Mouse (Mus musculus) liver, postnatal 0 days (tissue): ENCODE data around the gene Mlh1. TPM values are rescaled to one million over a fixed set of nuclear protein-coding genes. Genes with fewer than 3 reads are reported as not detected.

Source experiments
- ATAC-seq: fragments of 200-750 bp; cut with Nextera tagmentation; 2 replicates; pipeline ENCODE4 v1.8.0; 2017; ENCODE audit warnings: mild to moderate bottlenecking, moderate library complexity
- DNase-seq: peaks from one replicate; pipeline ENCODE4 v3.0.0-alpha.2; 2016
- H3K27ac ChIP-seq: fragments of 300-500 bp; sonication (generic); 2 replicates; pipeline ENCODE4 v1.5.1; 2014; ENCODE audit warnings: antibody characterized with exemption, moderate library complexity, mild to moderate bottlenecking, low read depth
- H3K27me3 ChIP-seq: fragments of 300-500 bp; sonication (generic); 2 replicates; pipeline ENCODE4 v1.6.1; 2014; ENCODE audit warnings: low read length, control low read depth, mixed read lengths; ENCODE audit not compliant: insufficient read depth
- H3K36me3 ChIP-seq: fragments of 300-500 bp; sonication (generic); replicated peaks from 2 replicates; pipeline ENCODE4 v1.6.1; 2014; ENCODE audit warnings: mild to moderate bottlenecking, control low read depth, low read length, moderate library complexity, mixed read lengths; ENCODE audit not compliant: insufficient read depth
- H3K4me1 ChIP-seq: fragments of 300-500 bp; sonication (generic); 2 replicates; pipeline ENCODE4 v1.6.1; 2014; ENCODE audit warnings: antibody characterized with exemption, mild to moderate bottlenecking, control low read depth; ENCODE audit not compliant: insufficient read depth
- H3K4me2 ChIP-seq: fragments of 300-500 bp; sonication (generic); 2 replicates; pipeline ENCODE4 v1.6.1; 2014; ENCODE audit warnings: low read depth, mild to moderate bottlenecking, low read length, moderate library complexity, mixed read lengths
- H3K4me3 ChIP-seq: fragments of 300-500 bp; sonication (generic); 2 replicates; pipeline ENCODE4 v1.5.1; 2014; ENCODE audit warnings: low read depth, low read length
- H3K9ac ChIP-seq: fragments of 300-500 bp; sonication (generic); replicated peaks from 2 replicates; pipeline ENCODE4 v1.6.1; 2014; ENCODE audit warnings: mild to moderate bottlenecking, moderate library complexity
- H3K9me3 ChIP-seq: fragments of 300-500 bp; sonication (generic); 2 replicates; pipeline ENCODE4 v1.6.1; 2016; ENCODE audit warnings: mild to moderate bottlenecking, control low read depth, low read length, mixed read lengths
- CTCF ChIP-seq: sonication (generic); IDR thresholded peaks from 2 replicates; pipeline ENCODE4 v1.5.1; 2016; ENCODE audit warnings: antibody characterized with exemption, low read depth
- EP300 ChIP-seq: IDR thresholded peaks from 2 replicates; pipeline ENCODE4 v1.6.1; 2016; ENCODE audit warnings: antibody characterized with exemption, low read depth, mild to moderate bottlenecking
- WGBS: fragments of 180-500 bp; shearing (Covaris S2); extraction: QIAGEN DNeasy Blood & Tissue Kit; methylation state at CpG from one replicate; pipeline ENCODE4 v1.1.7; 2014; ENCODE audit not compliant: insufficient replicate concordance; 5-methylcytosine and 5-hydroxymethylcytosine counted together
- polyA plus RNA-seq: library from polyadenylated mRNA; unstranded; fragments of >200 nt; fragmentation: Nextera tagmentation; extraction: Ambion mirVana; gene quantifications from 2 replicates; pipeline ENCODE4 v1.2.1, GENCODE M21; 2015

Mlh1 gene
- polyA plus RNA-seq, 1 experiment from 2014 or later = 10.1 TPM

DNA sequence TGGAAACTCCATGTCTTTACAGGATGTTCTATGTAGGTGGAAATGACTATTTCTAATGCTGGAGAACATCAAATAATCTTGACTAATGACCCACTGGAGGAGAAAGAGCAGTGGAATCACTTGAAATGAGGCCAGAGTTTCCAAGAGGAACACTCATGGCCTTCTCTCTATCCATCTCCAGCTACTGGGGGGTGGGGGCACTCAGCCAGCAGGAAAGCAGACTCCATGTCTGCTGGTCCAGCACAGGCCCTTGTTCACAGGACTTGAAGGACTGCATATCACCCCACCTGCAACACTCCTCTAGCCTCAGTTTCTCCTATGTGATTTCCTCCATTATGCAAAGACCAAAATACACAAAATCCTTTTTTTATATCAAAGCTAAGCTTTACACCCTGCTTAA, 33.9 kb downstream of the Mlh1 start:
- Histone ChIP-seq H3K36me3 (peaks cover 73% of the 10 kb centered on the region), H3K9ac (no peak overlapping the region), H3K4me3 (no peak overlapping the region), H3K4me2 (no peak overlapping the region), H3K9me3 (no peaks in the 10 kb centered on the region), H3K4me1 (no peaks in the 10 kb centered on the region), H3K27me3 (no peaks in the 10 kb centered on the region), H3K27ac (no peak overlapping the region)
- TF ChIP-seq EP300 = no peak
- TF ChIP-seq CTCF = no peak
- ATAC-seq (no peak), DNase-seq (no peak)

DNA sequence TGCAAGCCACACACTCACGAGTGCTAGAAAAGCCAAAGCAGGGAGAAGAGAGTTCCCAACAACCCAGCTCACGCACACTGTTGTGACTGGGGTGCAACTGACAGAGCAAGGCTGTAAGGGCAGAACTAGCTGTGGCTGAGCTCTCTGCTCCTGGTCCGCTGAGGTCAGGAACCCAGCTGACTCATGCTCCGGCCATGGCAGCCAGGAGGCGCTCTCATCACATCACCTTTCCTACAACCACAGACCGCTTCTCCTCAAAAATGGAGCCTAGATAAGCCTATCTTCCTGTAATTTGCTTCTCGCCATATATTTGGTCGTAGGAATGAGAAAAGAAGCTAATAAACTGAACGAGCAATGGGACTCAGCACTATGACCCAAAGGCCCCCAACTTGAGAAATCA, 36.9 kb downstream of the Mlh1 start:
- no peak overlapping the region for H3K27ac ChIP-seq
- H3K36me3 ChIP-seq = peaks cover 71% of the 10 kb centered on the region
- H3K4me3 ChIP-seq = no peak overlapping the region
- TF ChIP-seq CTCF (peak; percentile 32), EP300 (no peak)
- no peaks in the 10 kb centered on the region for H3K9me3 ChIP-seq
- no peaks in the 10 kb centered on the region for H3K27me3 ChIP-seq
- H3K4me1 ChIP-seq = no peaks in the 10 kb centered on the region
- no peak overlapping the region for H3K4me2 ChIP-seq
- H3K9ac ChIP-seq = no peak overlapping the region
- DNase-seq (no peak), ATAC-seq (no peak)
- 87% methylated on average over 9 of the region's 9 CpGs for WGBS

DNA sequence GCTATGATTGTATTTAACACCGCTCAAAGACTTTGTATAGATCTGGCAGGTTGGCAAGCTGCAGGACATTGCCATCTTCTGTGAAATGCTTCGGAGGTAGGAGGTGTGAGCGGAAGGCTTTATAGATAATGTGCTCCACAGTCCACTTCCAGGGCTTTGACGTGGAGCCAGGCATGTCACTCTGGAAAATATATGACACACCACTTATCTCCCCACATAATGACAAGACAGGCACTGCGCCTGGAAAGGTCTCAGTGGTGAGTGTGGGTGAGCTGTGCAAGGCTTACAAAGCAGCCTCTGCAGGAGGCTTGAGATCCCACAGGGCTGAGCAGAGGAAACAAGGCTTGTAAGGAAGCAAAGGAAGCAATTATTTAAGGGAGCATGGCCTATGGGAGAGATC, 43.1 kb downstream of the Mlh1 start:
- Histone ChIP-seq H3K4me3 (no peak overlapping the region), H3K27ac (no peak overlapping the region), H3K4me2 (no peak overlapping the region), H3K4me1 (no peaks in the 10 kb centered on the region), H3K9me3 (no peaks in the 10 kb centered on the region), H3K9ac (no peak overlapping the region), H3K36me3 (peaks cover 77% of the 10 kb centered on the region), H3K27me3 (no peaks in the 10 kb centered on the region)
- WGBS = 81% methylated on average over 5 of the region's 5 CpGs
- TF ChIP-seq EP300 (no peak), CTCF (no peak)
- ATAC-seq (no peak), DNase-seq (no peak)

DNA sequence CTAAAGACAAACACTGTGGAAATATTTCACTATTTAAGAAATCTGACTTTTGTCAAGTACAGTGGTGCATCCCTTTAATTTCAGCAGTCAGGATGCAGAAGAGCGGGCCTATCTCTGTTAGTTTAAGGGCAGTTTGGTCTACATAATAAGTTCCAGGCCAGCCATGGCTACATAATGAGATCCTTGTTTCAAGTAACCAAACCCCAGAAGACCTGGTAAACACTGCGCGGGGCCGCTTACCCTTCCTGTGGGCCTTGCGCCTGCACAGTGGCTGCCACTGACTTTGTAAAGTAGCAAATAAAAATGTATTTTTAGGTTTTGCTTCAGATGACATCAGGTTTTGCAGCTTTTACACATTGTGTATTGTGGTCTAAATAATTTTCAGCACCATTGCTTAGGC, 48.2 kb downstream of the Mlh1 start:
- Histone ChIP-seq H3K9ac (no peak overlapping the region), H3K36me3 (peaks cover 68% of the 10 kb centered on the region), H3K4me2 (no peak overlapping the region), H3K4me3 (no peak overlapping the region), H3K27ac (no peak overlapping the region), H3K9me3 (no peaks in the 10 kb centered on the region), H3K4me1 (peaks cover 2% of the 10 kb centered on the region; the same call in 1 of the 2 replicates), H3K27me3 (no peaks in the 10 kb centered on the region)
- ATAC-seq = no peak
- no peak for TF ChIP-seq CTCF
- no peak for TF ChIP-seq EP300
- DNase-seq = no peak
- 94% methylated on average over 5 of the region's 5 CpGs for WGBS

DNA sequence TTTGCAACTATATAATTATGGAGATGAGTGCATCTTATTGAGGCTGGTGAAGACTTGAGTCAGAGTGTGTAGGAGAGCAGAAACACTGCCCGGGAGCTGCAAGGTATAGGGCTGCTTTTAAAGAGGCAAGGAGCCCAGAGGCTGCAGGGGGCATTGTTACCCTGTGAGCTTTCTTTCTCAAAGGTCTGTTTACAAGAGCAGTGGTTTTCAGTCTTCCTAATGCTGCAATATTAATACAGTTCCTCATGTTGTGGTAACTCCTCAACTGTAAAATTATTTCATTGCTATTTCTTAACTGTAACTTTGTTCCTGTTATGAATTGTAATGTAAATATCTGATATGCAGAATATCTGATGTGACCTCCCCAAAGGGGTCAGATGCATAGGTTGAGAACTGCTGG, 50.0 kb downstream of the Mlh1 start:
- Histone ChIP-seq H3K27ac (no peak overlapping the region), H3K4me1 (peaks cover 2% of the 10 kb centered on the region; the same call in 1 of the 2 replicates), H3K36me3 (peaks cover 58% of the 10 kb centered on the region), H3K9me3 (no peaks in the 10 kb centered on the region), H3K9ac (no peak overlapping the region), H3K4me3 (no peak overlapping the region), H3K4me2 (no peak overlapping the region), H3K27me3 (no peaks in the 10 kb centered on the region)
- DNase-seq (no peak), ATAC-seq (no peak)
- WGBS = 81% methylated on average over 1 of the region's 1 CpGs
- TF ChIP-seq CTCF = no peak
- no peak for TF ChIP-seq EP300

DNA sequence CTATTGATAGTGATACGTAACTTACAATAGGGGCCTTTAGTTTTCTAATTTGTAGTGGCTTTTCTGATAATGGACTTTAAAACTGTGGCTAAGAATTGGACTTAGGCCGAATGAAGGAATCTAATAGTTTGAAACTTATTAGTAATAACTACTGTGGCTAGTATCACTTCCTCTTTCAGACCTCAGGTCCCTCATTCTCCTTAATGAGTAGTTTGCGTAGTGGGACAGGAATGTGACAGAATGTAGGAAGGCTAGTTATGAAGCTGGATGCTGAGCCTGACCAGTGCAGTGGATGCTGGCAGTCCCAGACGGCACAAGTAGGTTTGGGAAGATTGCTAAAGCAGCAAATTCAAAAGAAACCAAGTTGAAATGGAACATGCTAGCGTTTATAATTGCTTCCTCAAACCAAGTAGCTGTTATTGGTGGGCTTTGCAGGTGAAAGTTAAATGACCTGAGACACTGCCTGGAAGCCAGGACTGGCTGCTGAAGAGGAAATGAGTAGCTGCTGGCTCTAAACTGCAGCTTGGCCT, 51.0 kb downstream of the Mlh1 start:
- Histone ChIP-seq H3K4me1 (peaks cover 2% of the 10 kb centered on the region; the same call in 1 of the 2 replicates), H3K9ac (no peak overlapping the region), H3K27ac (no peak overlapping the region), H3K4me3 (no peak overlapping the region), H3K4me2 (no peak overlapping the region), H3K36me3 (peaks cover 52% of the 10 kb centered on the region), H3K9me3 (no peaks in the 10 kb centered on the region), H3K27me3 (no peaks in the 10 kb centered on the region)
- ATAC-seq = no peak
- WGBS = 70% methylated on average over 5 of the region's 5 CpGs
- DNase-seq = no peak
- TF ChIP-seq EP300 (no peak), CTCF (no peak)

DNA sequence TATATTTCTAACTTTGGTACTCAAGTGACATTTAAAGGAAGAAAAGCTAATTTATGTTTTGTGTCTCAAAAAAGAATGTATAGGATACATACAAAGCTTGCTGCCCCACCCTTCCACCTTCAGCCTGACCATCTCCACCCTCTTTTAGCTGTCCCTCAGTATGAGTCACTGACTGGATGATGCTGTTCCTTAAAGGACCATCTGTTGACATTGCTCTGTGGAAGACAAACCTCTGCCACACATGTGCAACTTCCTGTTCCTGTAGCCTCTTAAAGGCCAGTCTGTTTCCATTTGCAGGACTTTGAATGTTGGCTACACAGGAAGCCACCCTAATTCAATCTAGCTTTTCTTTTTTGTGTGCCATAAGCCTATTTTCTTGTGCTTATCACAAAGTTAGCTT, 55.2 kb downstream of the Mlh1 start:
- no peak overlapping the region for H3K4me3 ChIP-seq
- H3K27ac ChIP-seq = no peak overlapping the region
- TF ChIP-seq EP300 (no peak), CTCF (no peak)
- ATAC-seq (no peak), DNase-seq (no peak)
- peaks cover 12% of the 10 kb centered on the region; the same call in 1 of the 2 replicates for H3K4me1 ChIP-seq
- H3K9me3 ChIP-seq = no peaks in the 10 kb centered on the region
- no peak overlapping the region for H3K4me2 ChIP-seq
- peaks cover 32% of the 10 kb centered on the region for H3K36me3 ChIP-seq
- H3K9ac ChIP-seq = no peak overlapping the region
- H3K27me3 ChIP-seq = no peaks in the 10 kb centered on the region
